Mouse (Mus musculus) mouse embryonic stem cell (cell line): ENCODE data around the gene Lamb2.

Experiments used
- in situ Hi-C, 2 experiments: fragments of 300-500 bp; cut with MboI; formaldehyde crosslinking; loops; 1 replicate in 1 of 2; 3 replicates in 1 of 2; pipeline ENCODE4 v1.14.3; 2019 to 2020; ENCODE audit warnings: low sequenced_read_pairs in 2 of 2, low pct_unique_long_range_greater_than_20kb in 1 of 2, mixed read lengths in 1 of 2; ENCODE audit not compliant: unreplicated experiment in 1 of 2

The Lamb2 gene

GRCm38 (mm10) chr9:108460319-108461178 lies 19.0 kb upstream of the Lamb2 start, which contains the start of gene Ccdc71:
TSS of gene Ccdc71 (plus strand) at chr9:108460527.
- in situ Hi-C loops: no loop called here

- in situ Hi-C loops: no loop called here
Measured at GRCm38 (mm10) chr9:108461181-108461631, 18.3 kb upstream of the Lamb2 start, which contains the start of gene Klhdc8b. TSS of gene Klhdc8b (minus strand) at chr9:108461581.

GRCm38 (mm10) chr9:108461675-108462074 lies 17.9 kb upstream of the Lamb2 start:
- in situ Hi-C loops: no loop called here

- in situ Hi-C loops: no loop called here
Measured at GRCm38 (mm10) chr9:108462192-108462591, 17.3 kb upstream of the Lamb2 start.

- in situ Hi-C loops: no loop called here
Measured at GRCm38 (mm10) chr9:108463713-108464112, 15.8 kb upstream of the Lamb2 start.

GRCm38 (mm10) chr9:108466219-108466618 lies 13.3 kb upstream of the Lamb2 start:
- in situ Hi-C loops: no loop called here

- in situ Hi-C loops: no loop called here
Measured at GRCm38 (mm10) chr9:108469430-108469829, 10.1 kb upstream of the Lamb2 start.

- in situ Hi-C loops: no loop called here
Measured at GRCm38 (mm10) chr9:108469845-108470244, 9.7 kb upstream of the Lamb2 start.

- in situ Hi-C loops: no loop called here
Measured at GRCm38 (mm10) chr9:108474528-108474927, 5.0 kb upstream of the Lamb2 start.

- in situ Hi-C loops: no loop called here
Measured at GRCm38 (mm10) chr9:108478638-108479156, 839 bp upstream of the Lamb2 start.

- in situ Hi-C loops: no loop called here
Measured at GRCm38 (mm10) chr9:108479241-108479640, 295 bp upstream of the Lamb2 start.

- in situ Hi-C loops: no loop called here
Measured at GRCm38 (mm10) chr9:108480813-108481519, 1.4 kb downstream of the Lamb2 start.

GRCm38 (mm10) chr9:108481520-108482210 lies 2.1 kb downstream of the Lamb2 start:
- in situ Hi-C loops: no loop called here

GRCm38 (mm10) chr9:108483051-108483790 lies 3.7 kb downstream of the Lamb2 start:
- in situ Hi-C loops: no loop called here

GRCm38 (mm10) chr9:108484021-108484420 lies 4.5 kb downstream of the Lamb2 start:
- in situ Hi-C loops: no loop called here

- in situ Hi-C loops: no loop called here
Measured at GRCm38 (mm10) chr9:108485301-108485875, 5.9 kb downstream of the Lamb2 start.

- in situ Hi-C loops: no loop called here
Measured at GRCm38 (mm10) chr9:108486973-108487530, 7.5 kb downstream of the Lamb2 start.
